Mouse (Mus musculus) cortical plate, adult 2 months (tissue): ENCODE results near the gene Zbtb8os.

Experiments used
- CTCF ChIP-seq: fragments of 200-500 bp; IDR thresholded peaks from 2 replicates; pipeline ENCODE4 v1.5.1; 2011; ENCODE audit warnings: mild to moderate bottlenecking, control low read depth, low read length; ENCODE audit not compliant: insufficient read depth; ENCODE audit errors: extremely low read depth
- POLR2A ChIP-seq: fragments of 200-500 bp; IDR thresholded peaks from 2 replicates; pipeline ENCODE4 v1.6.1; 2011; ENCODE audit warnings: mild to moderate bottlenecking, low read length, control low read depth; ENCODE audit not compliant: insufficient read depth; ENCODE audit errors: extremely low read depth

DNA sequence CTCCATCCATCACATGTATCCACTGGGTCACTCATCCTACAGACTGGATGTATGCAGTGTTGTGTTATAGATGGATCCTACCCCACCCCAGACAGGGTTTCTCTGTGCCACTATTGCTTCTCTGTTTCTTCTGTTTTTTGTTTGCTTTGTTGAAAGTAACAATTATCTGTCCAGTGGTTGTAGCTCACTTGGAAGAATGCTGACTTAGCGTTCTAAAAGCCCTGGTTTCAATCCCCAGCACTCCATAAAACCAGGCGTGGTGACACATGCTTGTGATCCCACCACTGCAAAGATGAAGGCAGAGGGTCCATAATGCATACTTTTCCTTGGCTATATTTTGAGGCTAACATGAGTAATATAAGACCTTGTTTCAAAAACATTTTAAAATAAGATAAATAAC lies 7.2 kb downstream of the Zbtb8os start:
- TF ChIP-seq CTCF (no peak), POLR2A (no peak)
